Comparison of ENCODE assay signal across 8 mouse cellular contexts in genomic region chr15:100637661-100638060, GRCm38 (mm10). TPM values are rescaled to one million over a fixed set of nuclear protein-coding genes. Genes with fewer than 3 reads are reported as not detected.
DNase-seq lines count a peak whose midpoint lies in the region; ATAC-seq and TF ChIP-seq lines count a peak whose summit lies in the region.

No protein-coding gene starts in this region.

- H3K4me2 ChIP-seq in embryonic facial prominence, embryonic 14.5 days (ENCODE audit: low read depth, low read length) = no peak overlapping the region
- peak overlapping the region; percentile 92 for H3K4me2 ChIP-seq in kidney, embryonic 16.5 days (replicated peaks; ENCODE audit: low read depth, low read length)

- H3K27ac ChIP-seq in testis, adult 2 months (ENCODE audit: control insufficient read depth, insufficient read depth, low read depth, low read length) = no peak overlapping the region
- H3K27ac ChIP-seq in embryonic facial prominence, embryonic 14.5 days (replicated peaks; ENCODE audit: low read depth, low read length) = no peak overlapping the region
- H3K27ac ChIP-seq in kidney, embryonic 16.5 days (ENCODE audit: low read length) = no peak overlapping the region
- H3K27ac ChIP-seq in macrophage = peak overlapping the region; percentile 28; the same call in 1 of the 2 replicates
- H3K27ac ChIP-seq in midbrain, embryonic 10.5 days (replicated peaks) = no peak overlapping the region

- H3K79me2 ChIP-seq in macrophage (ENCODE audit: inconsistent target) = no peaks in the 10 kb centered on the region; the same call in 1 of the 2 replicates

- H3K9me3 ChIP-seq in embryonic facial prominence, embryonic 14.5 days (ENCODE audit: control insufficient read depth, low read length) = no peaks in the 10 kb centered on the region
- no peaks in the 10 kb centered on the region for H3K9me3 ChIP-seq in kidney, embryonic 16.5 days (ENCODE audit: low read length)
- no peaks in the 10 kb centered on the region for H3K9me3 ChIP-seq in midbrain, embryonic 10.5 days (replicated peaks)

- no peak overlapping the region for H3K4me3 ChIP-seq in testis, adult 2 months (ENCODE audit: control insufficient read depth, low read depth, low read length)
- no peak overlapping the region for H3K4me3 ChIP-seq in embryonic facial prominence, embryonic 14.5 days (ENCODE audit: low read depth, low read length)
- H3K4me3 ChIP-seq in kidney, embryonic 16.5 days (ENCODE audit: low read length) = peak overlapping the region; percentile 69
- peak overlapping the region; percentile 54 for H3K4me3 ChIP-seq in macrophage (ENCODE audit: inconsistent target)
- no peak overlapping the region for H3K4me3 ChIP-seq in midbrain, embryonic 10.5 days

- no peak for ATAC-seq in embryonic facial prominence, embryonic 14.5 days (ENCODE audit: low read depth)
- ATAC-seq in kidney, embryonic 16.5 days (ENCODE audit: low FRiP score, low TSS enrichment) = peak; percentile 5; the same call in 1 of the 2 replicates

- no peak overlapping the region for H3K9ac ChIP-seq in embryonic facial prominence, embryonic 14.5 days (ENCODE audit: low read depth, low read length)
- no peak overlapping the region for H3K9ac ChIP-seq in kidney, embryonic 16.5 days (replicated peaks; ENCODE audit: low read length)

- peak; percentile 19; the same call in 1 of the 2 replicates for TF ChIP-seq CTCF in testis, adult 2 months (IDR thresholded peaks at IDR 0.05; ENCODE audit: control insufficient read depth, insufficient read depth, insufficient replicate concordance, low read depth, low read length)

- peaks cover 14% of the 10 kb centered on the region for H3K4me1 ChIP-seq in testis, adult 2 months (ENCODE audit: control insufficient read depth, insufficient read depth, low read length)
- peaks cover 13% of the 10 kb centered on the region for H3K4me1 ChIP-seq in embryonic facial prominence, embryonic 14.5 days (ENCODE audit: control insufficient read depth, insufficient read depth, low read length)
- peaks cover 36% of the 10 kb centered on the region for H3K4me1 ChIP-seq in kidney, embryonic 16.5 days (ENCODE audit: insufficient read depth, low read length)
- H3K4me1 ChIP-seq in midbrain, embryonic 10.5 days = peaks cover 21% of the 10 kb centered on the region

- no peaks in the 10 kb centered on the region for H3K36me3 ChIP-seq in testis, adult 2 months (ENCODE audit: control insufficient read depth, insufficient read depth, low read length)
- no peaks in the 10 kb centered on the region for H3K36me3 ChIP-seq in embryonic facial prominence, embryonic 14.5 days (ENCODE audit: control insufficient read depth, insufficient read depth, low read length)
- H3K36me3 ChIP-seq in kidney, embryonic 16.5 days (ENCODE audit: insufficient read depth, low read length) = no peaks in the 10 kb centered on the region
- H3K36me3 ChIP-seq in macrophage (ENCODE audit: inconsistent target) = peaks cover 9% of the 10 kb centered on the region
- H3K36me3 ChIP-seq in midbrain, embryonic 10.5 days = no peaks in the 10 kb centered on the region

- 19% methylated on average over 6 of the region's 6 CpGs for WGBS in embryonic facial prominence, embryonic 14.5 days
- WGBS in kidney, embryonic 16.5 days = 13% methylated on average over 6 of the region's 6 CpGs
- 6% methylated on average over 6 of the region's 6 CpGs for WGBS in macrophage (ENCODE audit: missing documents)
- 16% methylated on average over 6 of the region's 6 CpGs for WGBS in midbrain, embryonic 10.5 days

- H3K27me3 ChIP-seq in testis, adult 2 months (ENCODE audit: control insufficient read depth, insufficient read depth, low read length) = no peaks in the 10 kb centered on the region; the same call in 1 of the 2 replicates
- peaks cover 50% of the 10 kb centered on the region for H3K27me3 ChIP-seq in embryonic facial prominence, embryonic 14.5 days (replicated peaks; ENCODE audit: control insufficient read depth, insufficient read depth, low read length)
- peaks cover 16% of the 10 kb centered on the region for H3K27me3 ChIP-seq in kidney, embryonic 16.5 days (ENCODE audit: insufficient read depth, low read length)
- peaks cover 65% of the 10 kb centered on the region for H3K27me3 ChIP-seq in midbrain, embryonic 10.5 days (ENCODE audit: low read depth, poor library complexity, severe bottlenecking)

- no peak for TF ChIP-seq POLR2A in testis, adult 2 months (IDR thresholded peaks at IDR 0.05; ENCODE audit: control insufficient read depth, low read depth, low read length)

- no peak for DNase-seq in testis, postnatal 14 days (ENCODE audit: low spot score)
- peak; percentile 46 for DNase-seq in embryonic facial prominence, embryonic 14.5 days (ENCODE audit: low spot score)
- DNase-seq in gastrocnemius, adult 8-10 months (ENCODE audit: low spot score in 2 of 2) = no peak
- DNase-seq in midbrain, embryonic 10.5 days (ENCODE audit: low spot score) = no peak
- no peak for DNase-seq in layer of hippocampus, adult 11-12 months (ENCODE audit: low spot score)

RNA-seq across cellular contexts. Expression of gene Smagp, which starts 0.9 kb away (rescaled TPM):
- 3.6 and 4.9 TPM in 2 replicates for polyA plus RNA-seq in testis, adult 2 months (2012; rRNA removed)
- 15.8 and 17.2 TPM in 2 replicates for polyA plus RNA-seq in embryonic facial prominence, embryonic 14.5 days (2014; fragmentation: Nextera tagmentation; extraction: Ambion mirVana)
- 41.6 and 45.4 TPM in 2 replicates for polyA plus RNA-seq in kidney, embryonic 16.5 days (2015; fragmentation: Nextera tagmentation; extraction: Ambion mirVana)
- 10 to 100 TPM in 7 of 26 experiments, 1 to 10 TPM in 15, not detected in 4; 1.0 to 34.6 (median 4.7) TPM for total RNA-seq in macrophage (2018; cell fraction: chromatin; rRNA removed)
- total RNA-seq in macrophage (2018; cell fraction: cytosol; rRNA removed) = 100 to 1,000 TPM in 1 of 26 experiments, 10 to 100 TPM in 20, 1 to 10 TPM in 5; 8.0 to 123 (median 38.7) TPM
- 10 to 100 TPM in 13 of 26 experiments, 1 to 10 TPM in 13; 2.4 to 50.5 (median 11.4) TPM for total RNA-seq in macrophage (2018; cell fraction: nucleus; rRNA removed)
- 54.7 to 86.5 TPM (median 73.9 TPM) in 3 replicates for polyA plus RNA-seq in macrophage (2018)
- 1 to 10 TPM; 1.6 to 4.0 (median 2.1) TPM for total RNA-seq in gastrocnemius, adult 8-10 months (2022)
- 3.9 and 4.7 TPM in 2 replicates for polyA plus RNA-seq in midbrain, embryonic 10.5 days (2016; fragmentation: Nextera tagmentation; extraction: Ambion mirVana)

RNA-seq across cellular contexts. Expression of gene Dazap2, which starts 22.5 kb away (rescaled TPM):
- 242 and 282 TPM in 2 replicates for polyA plus RNA-seq in testis, adult 2 months (2012; rRNA removed)
- 185 and 189 TPM in 2 replicates for polyA plus RNA-seq in embryonic facial prominence, embryonic 14.5 days (2014; fragmentation: Nextera tagmentation; extraction: Ambion mirVana)
- 262 and 290 TPM in 2 replicates for polyA plus RNA-seq in kidney, embryonic 16.5 days (2015; fragmentation: Nextera tagmentation; extraction: Ambion mirVana)
- 10 to 100 TPM; 21.5 to 56.3 (median 37.4) TPM for total RNA-seq in macrophage (2018; cell fraction: chromatin; rRNA removed)
- 100 to 1,000 TPM; 259 to 398 (median 334) TPM for total RNA-seq in macrophage (2018; cell fraction: cytosol; rRNA removed)
- 100 to 1,000 TPM in 17 of 26 experiments, 10 to 100 TPM in 9; 51.2 to 180 (median 115) TPM for total RNA-seq in macrophage (2018; cell fraction: nucleus; rRNA removed)
- polyA plus RNA-seq in macrophage (2018) = 368 to 447 TPM (median 386 TPM) in 3 replicates
- total RNA-seq in gastrocnemius, adult 8-10 months (2022) = 10 to 100 TPM; 54.7 to 69.4 (median 57.5) TPM
- polyA plus RNA-seq in midbrain, embryonic 10.5 days (2016; fragmentation: Nextera tagmentation; extraction: Ambion mirVana) = 231 and 250 TPM in 2 replicates

RNA-seq across cellular contexts. Expression of gene Bin2, which starts 31.7 kb away (rescaled TPM):
- polyA plus RNA-seq in testis, adult 2 months (2012; rRNA removed) = 19.3 and 19.7 TPM in 2 replicates
- polyA plus RNA-seq in embryonic facial prominence, embryonic 14.5 days (2014; fragmentation: Nextera tagmentation; extraction: Ambion mirVana) = 2.3 and 2.4 TPM in 2 replicates
- polyA plus RNA-seq in kidney, embryonic 16.5 days (2015; fragmentation: Nextera tagmentation; extraction: Ambion mirVana) = 2.1 and 3.0 TPM in 2 replicates
- 100 to 1,000 TPM in 7 of 26 experiments, 10 to 100 TPM in 15, 1 to 10 TPM in 4; 2.3 to 143 (median 67.4) TPM for total RNA-seq in macrophage (2018; cell fraction: chromatin; rRNA removed)
- total RNA-seq in macrophage (2018; cell fraction: cytosol; rRNA removed) = 10 to 100 TPM; 22.9 to 67.0 (median 46.1) TPM
- total RNA-seq in macrophage (2018; cell fraction: nucleus; rRNA removed) = 100 to 1,000 TPM in 3 of 26 experiments, 10 to 100 TPM in 21, 1 to 10 TPM in 2; 8.6 to 110 (median 52.7) TPM
- 51.1 to 71.1 TPM (median 65.5 TPM) in 3 replicates for polyA plus RNA-seq in macrophage (2018)
- total RNA-seq in gastrocnemius, adult 8-10 months (2022) = under 1 TPM in 2 of 4 experiments, not detected in 2; 0.36 to 0.40 TPM
- 3.2 and 5.0 TPM in 2 replicates for polyA plus RNA-seq in midbrain, embryonic 10.5 days (2016; fragmentation: Nextera tagmentation; extraction: Ambion mirVana)

RNA-seq across cellular contexts. Expression of gene Pou6f1, which starts 37.9 kb away (rescaled TPM):
- polyA plus RNA-seq in testis, adult 2 months (2012; rRNA removed) = 38.2 and 38.9 TPM in 2 replicates
- 8.3 and 10.1 TPM in 2 replicates for polyA plus RNA-seq in embryonic facial prominence, embryonic 14.5 days (2014; fragmentation: Nextera tagmentation; extraction: Ambion mirVana)
- polyA plus RNA-seq in kidney, embryonic 16.5 days (2015; fragmentation: Nextera tagmentation; extraction: Ambion mirVana) = 10.1 and 10.2 TPM in 2 replicates
- 10 to 100 TPM; 29.2 to 72.6 (median 53.6) TPM for total RNA-seq in macrophage (2018; cell fraction: chromatin; rRNA removed)
- total RNA-seq in macrophage (2018; cell fraction: cytosol; rRNA removed) = 10 to 100 TPM; 10.5 to 19.6 (median 14.0) TPM
- 10 to 100 TPM; 25.5 to 71.8 (median 37.7) TPM for total RNA-seq in macrophage (2018; cell fraction: nucleus; rRNA removed)
- polyA plus RNA-seq in macrophage (2018) = 7.6 to 14.6 TPM (median 11.4 TPM) in 3 replicates
- total RNA-seq in gastrocnemius, adult 8-10 months (2022) = 10 to 100 TPM; 14.7 to 16.6 (median 16.2) TPM
- 4.7 and 10.0 TPM in 2 replicates for polyA plus RNA-seq in midbrain, embryonic 10.5 days (2016; fragmentation: Nextera tagmentation; extraction: Ambion mirVana)

RNA-seq across cellular contexts. Expression of gene Cela1, which starts 50.1 kb away (rescaled TPM):
- 1.3 and 1.6 TPM in 2 replicates for polyA plus RNA-seq in testis, adult 2 months (2012; rRNA removed)
- polyA plus RNA-seq in embryonic facial prominence, embryonic 14.5 days (2014; fragmentation: Nextera tagmentation; extraction: Ambion mirVana) = 2.4 and 3.8 TPM in 2 replicates
- polyA plus RNA-seq in kidney, embryonic 16.5 days (2015; fragmentation: Nextera tagmentation; extraction: Ambion mirVana) = 27.1 and 41.9 TPM in 2 replicates
- total RNA-seq in macrophage (2018; cell fraction: chromatin; rRNA removed) = 10 to 100 TPM in 13 of 26 experiments, 1 to 10 TPM in 12, not detected in 1; 1.1 to 29.7 (median 10.3) TPM
- total RNA-seq in macrophage (2018; cell fraction: cytosol; rRNA removed) = 10 to 100 TPM; 14.4 to 38.7 (median 22.4) TPM
- total RNA-seq in macrophage (2018; cell fraction: nucleus; rRNA removed) = 10 to 100 TPM in 15 of 26 experiments, 1 to 10 TPM in 11; 1.5 to 36.4 (median 11.3) TPM
- 19.3 to 52.8 TPM (median 22.6 TPM) in 3 replicates for polyA plus RNA-seq in macrophage (2018)
- total RNA-seq in gastrocnemius, adult 8-10 months (2022) = under 1 TPM in 1 of 4 experiments, not detected in 3; 0.35 TPM
- 0.96 and 1.7 TPM in 2 replicates for polyA plus RNA-seq in midbrain, embryonic 10.5 days (2016; fragmentation: Nextera tagmentation; extraction: Ambion mirVana)

Comparison
In these comparisons a context has a peak if more than half of its experiments do, and no peak if none do; other contexts are left out.
1. H3K4me3 ChIP-seq: peak in kidney, embryonic 16.5 days (single experiment) and macrophage (single experiment); none in testis, adult 2 months (single experiment), embryonic facial prominence, embryonic 14.5 days (single experiment) and midbrain, embryonic 10.5 days (single experiment).